Mouse (Mus musculus) heart, postnatal 0 days (tissue): ENCODE measurements at regions not wholly inside any gene's neighbourhood (a gene's known extent, or its start where the extent isn't known, plus 50 kb on each side); places are given as distances from the start of the nearest gene placed in this dataset.
"Not testable (repeated sequence)": the region's sequence is repeated elsewhere in the genome, so short reads cannot be mapped to it uniquely, and the experiment has no call there.

Experiments used
- ATAC-seq: fragments of 200-750 bp; cut with Nextera tagmentation; 2 replicates; pipeline ENCODE4 v1.8.0; 2017; ENCODE audit warnings: low read depth, moderate number of reproducible peaks, moderate library complexity; ENCODE audit not compliant: insufficient read depth
- DNase-seq: peaks from one replicate; pipeline ENCODE4 v3.0.0-alpha.2; 2016; ENCODE audit warnings: low spot score
- H3K27ac ChIP-seq: fragments of 300-500 bp; sonication (generic); 2 replicates; pipeline ENCODE4 v1.5.1; 2014; ENCODE audit warnings: low read depth, mild to moderate bottlenecking
- H3K27me3 ChIP-seq: fragments of 300-500 bp; sonication (generic); 2 replicates; pipeline ENCODE4 v1.6.1; 2014; ENCODE audit warnings: low read length, mixed read lengths; ENCODE audit not compliant: control insufficient read depth, insufficient read depth
- H3K36me3 ChIP-seq: fragments of 300-500 bp; sonication (generic); replicated peaks from 2 replicates; pipeline ENCODE4 v1.6.1; 2014; ENCODE audit warnings: low read length, mixed read lengths; ENCODE audit not compliant: control insufficient read depth, insufficient read depth
- H3K4me1 ChIP-seq: fragments of 300-500 bp; sonication (generic); 2 replicates; pipeline ENCODE4 v1.6.1; 2014; ENCODE audit warnings: antibody characterized with exemption; ENCODE audit not compliant: control insufficient read depth, insufficient read depth
- H3K4me2 ChIP-seq: fragments of 300-500 bp; sonication (generic); 2 replicates; pipeline ENCODE4 v1.6.1; 2014; ENCODE audit warnings: low read depth, mild to moderate bottlenecking, low read length, moderate library complexity
- H3K4me3 ChIP-seq: fragments of 300-500 bp; sonication (generic); 2 replicates; pipeline ENCODE4 v1.5.1; 2014; ENCODE audit warnings: low read depth, low read length
- H3K9ac ChIP-seq: fragments of 300-500 bp; sonication (generic); replicated peaks from 2 replicates; pipeline ENCODE4 v1.6.1; 2014; ENCODE audit warnings: low read depth, low read length, mixed read lengths
- H3K9me3 ChIP-seq: fragments of 300-500 bp; sonication (generic); replicated peaks from 2 replicates; pipeline ENCODE4 v1.6.1; 2016; ENCODE audit warnings: low read length; ENCODE audit not compliant: control insufficient read depth
- CTCF ChIP-seq: IDR thresholded peaks from 2 replicates; pipeline ENCODE4 v1.5.1; 2016; ENCODE audit warnings: antibody characterized with exemption, control low read depth, low read depth
- EP300 ChIP-seq: IDR thresholded peaks from 2 replicates; pipeline ENCODE4 v1.6.1; 2016; ENCODE audit warnings: antibody characterized with exemption, low read depth
- WGBS: fragments of 180-500 bp; shearing (Covaris S2); extraction: QIAGEN DNeasy Blood & Tissue Kit; methylation state at CpG from one replicate; pipeline ENCODE4 v1.1.7; 2014; 5-methylcytosine and 5-hydroxymethylcytosine counted together

DNA sequence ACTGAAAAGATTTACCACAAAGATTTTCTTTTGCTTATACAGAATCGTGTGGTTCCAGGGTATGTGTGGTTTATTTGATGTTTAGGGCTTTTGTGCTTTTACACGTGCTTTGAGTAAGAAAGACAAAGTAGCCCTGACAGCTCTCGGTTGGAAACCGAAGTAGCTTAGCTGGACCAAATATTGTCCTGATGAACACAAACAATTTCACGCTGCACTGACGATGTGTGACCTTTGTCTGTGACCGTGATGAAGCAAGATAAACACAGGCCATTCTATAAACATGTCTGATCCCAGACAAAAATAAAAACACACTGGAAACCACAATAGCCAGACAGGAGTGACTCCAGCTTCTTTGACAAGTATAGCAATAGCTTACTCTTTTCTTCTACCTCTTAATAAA, 262.2 kb upstream of the Sfrp2 start:
- Histone ChIP-seq H3K9ac (no peak overlapping the region), H3K27me3 (no peaks in the 10 kb centered on the region), H3K4me2 (no peak overlapping the region), H3K4me1 (no peaks in the 10 kb centered on the region), H3K27ac (no peak overlapping the region), H3K36me3 (no peaks in the 10 kb centered on the region), H3K4me3 (no peak overlapping the region), H3K9me3 (no peaks in the 10 kb centered on the region)
- ATAC-seq: no peak
- no peak for DNase-seq
- no peak for TF ChIP-seq CTCF
- TF ChIP-seq EP300: no peak
- WGBS: 74% methylated on average over 7 of the region's 7 CpGs

DNA sequence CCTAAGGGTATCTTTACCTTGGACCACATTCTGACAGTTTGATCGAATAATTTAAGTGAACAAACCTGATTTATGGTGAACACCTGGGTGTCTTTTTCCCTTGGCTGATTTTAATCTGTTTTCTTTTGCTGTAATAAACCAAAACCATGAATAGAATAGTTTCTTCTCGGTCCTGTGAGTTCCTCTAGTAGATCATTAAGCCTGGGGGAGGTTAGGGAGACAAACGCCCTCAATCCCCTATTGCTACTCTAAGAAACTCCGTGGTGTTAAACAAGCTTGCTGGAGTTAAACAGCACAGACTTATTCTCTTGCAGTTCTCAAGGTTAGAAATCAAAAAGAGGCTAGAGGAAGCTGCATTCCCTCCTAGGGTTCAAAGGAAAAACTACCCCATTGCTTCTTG, 249.5 kb upstream of the Sfrp2 start:
- no peak overlapping the region for H3K4me3 ChIP-seq
- no peak for DNase-seq
- no peak overlapping the region for H3K27ac ChIP-seq
- no peak for ATAC-seq
- no peaks in the 10 kb centered on the region for H3K9me3 ChIP-seq
- no peaks in the 10 kb centered on the region for H3K4me1 ChIP-seq
- no peak overlapping the region for H3K4me2 ChIP-seq
- no peak for TF ChIP-seq CTCF
- no peak for TF ChIP-seq EP300
- H3K9ac ChIP-seq: no peak overlapping the region
- H3K36me3 ChIP-seq: no peaks in the 10 kb centered on the region
- 63% methylated on average over 4 of the region's 4 CpGs for WGBS
- H3K27me3 ChIP-seq: no peaks in the 10 kb centered on the region

GRCm38 (mm10) chr3:83517914-83518635, 248.0 kb upstream of the Sfrp2 start:
- Histone ChIP-seq H3K4me1 (no peaks in the 10 kb centered on the region), H3K4me2 (no peak overlapping the region), H3K4me3 (no peak overlapping the region), H3K36me3 (no peaks in the 10 kb centered on the region), H3K9ac (no peak overlapping the region), H3K27me3 (no peaks in the 10 kb centered on the region), H3K9me3 (no peaks in the 10 kb centered on the region), H3K27ac (no peak overlapping the region)
- no peak for ATAC-seq
- no peak for TF ChIP-seq EP300
- TF ChIP-seq CTCF: no peak
- WGBS: 60% methylated on average over 6 of the region's 6 CpGs
- no peak for DNase-seq

- WGBS: 66% methylated on average over 4 of the region's 4 CpGs
- no peak overlapping the region for H3K27ac ChIP-seq
- DNase-seq: no peak
Observed at GRCm38 (mm10) chr3:83530243-83530847, 235.8 kb upstream of the Sfrp2 start.

GRCm38 (mm10) chr3:83536624-83537023, 229.5 kb upstream of the Sfrp2 start:
- not testable (repeated sequence) for DNase-seq, H3K4me1 ChIP-seq, H3K4me2 ChIP-seq, H3K27me3 ChIP-seq, H3K27ac ChIP-seq, ATAC-seq, H3K9me3 ChIP-seq, H3K4me3 ChIP-seq, H3K36me3 ChIP-seq, H3K9ac ChIP-seq
- WGBS: 41% methylated on average over 5 of the region's 5 CpGs

More at GRCm38 (mm10) chr3:83530243-83530847, 235.8 kb upstream of the Sfrp2 start:
- H3K9ac ChIP-seq: no peak overlapping the region
- no peaks in the 10 kb centered on the region for H3K4me1 ChIP-seq
- H3K27me3 ChIP-seq: no peaks in the 10 kb centered on the region
- no peak overlapping the region for H3K4me2 ChIP-seq
- H3K9me3 ChIP-seq: no peaks in the 10 kb centered on the region
- H3K36me3 ChIP-seq: no peaks in the 10 kb centered on the region
- no peak overlapping the region for H3K4me3 ChIP-seq
- no peak for ATAC-seq
- TF ChIP-seq CTCF (no peak), EP300 (no peak)

DNA sequence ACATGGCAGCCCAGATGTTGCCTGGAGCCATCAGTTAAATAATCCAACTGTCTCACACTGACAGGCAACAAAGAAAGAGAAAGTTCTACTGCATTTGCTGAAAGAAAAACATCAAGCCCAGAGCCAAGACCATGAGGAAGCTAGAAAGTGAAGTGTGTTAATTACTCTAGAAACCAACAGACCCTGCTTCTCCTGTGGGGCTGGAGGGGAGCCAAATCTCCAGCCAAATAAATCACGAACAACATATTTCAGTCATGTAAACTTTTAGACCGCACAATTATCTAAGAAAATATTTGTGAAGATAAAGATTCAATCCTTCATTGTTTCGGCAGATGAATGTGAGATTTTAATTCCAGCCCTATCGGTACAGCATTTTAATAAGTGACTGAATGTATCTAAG, 228.9 kb upstream of the Sfrp2 start:
- H3K27me3 ChIP-seq: no peaks in the 10 kb centered on the region
- H3K9me3 ChIP-seq: no peaks in the 10 kb centered on the region
- no peak overlapping the region for H3K4me3 ChIP-seq
- no peak overlapping the region for H3K4me2 ChIP-seq
- no peak overlapping the region for H3K9ac ChIP-seq
- no peaks in the 10 kb centered on the region for H3K36me3 ChIP-seq
- H3K4me1 ChIP-seq: no peaks in the 10 kb centered on the region
- ATAC-seq: no peak
- no peak for DNase-seq
- no peak overlapping the region for H3K27ac ChIP-seq
- 47% methylated on average over 4 of the region's 4 CpGs for WGBS
- TF ChIP-seq CTCF: no peak
- TF ChIP-seq EP300: no peak
